Mouse (Mus musculus) liver, embryonic 11.5 days (tissue): Measurements from ENCODE around the gene Mfge8. TPM values are rescaled to one million over a fixed set of nuclear protein-coding genes. Genes with fewer than 3 reads are reported as not detected.

ENCODE experiments used
- ATAC-seq: fragments of 200-750 bp; cut with Nextera tagmentation; replicated peaks from 2 replicates; pipeline ENCODE4 v1.8.0; 2017; ENCODE audit warnings: moderate number of reproducible peaks, mild to moderate bottlenecking, moderate TSS enrichment, moderate library complexity; ENCODE audit not compliant: low FRiP score
- DNase-seq: peaks from one replicate; pipeline ENCODE4 v3.0.0-alpha.2; 2017; ENCODE audit warnings: low spot score
- H3K27ac ChIP-seq: fragments of 300-500 bp; sonication (generic); 2 replicates; pipeline ENCODE4 v1.5.1; 2014; ENCODE audit warnings: mild to moderate bottlenecking, low read depth, low read length, control low read depth
- H3K27me3 ChIP-seq: fragments of 300-500 bp; sonication (generic); replicated peaks from 2 replicates; pipeline ENCODE4 v1.6.1; 2014; ENCODE audit warnings: low read length, mixed read lengths; ENCODE audit not compliant: control insufficient read depth, insufficient read depth
- H3K36me3 ChIP-seq: fragments of 300-500 bp; sonication (generic); 2 replicates; pipeline ENCODE4 v1.6.1; 2014; ENCODE audit warnings: mild to moderate bottlenecking, low read length, moderate library complexity, mixed read lengths; ENCODE audit not compliant: control insufficient read depth, insufficient read depth
- H3K4me1 ChIP-seq: fragments of 300-500 bp; sonication (generic); replicated peaks from 2 replicates; pipeline ENCODE4 v1.6.1; 2014; ENCODE audit warnings: low read length, mixed read lengths; ENCODE audit not compliant: control insufficient read depth, insufficient read depth
- H3K4me2 ChIP-seq: fragments of 300-500 bp; sonication (generic); 2 replicates; pipeline ENCODE4 v1.6.1; 2014; ENCODE audit warnings: mild to moderate bottlenecking, control low read depth, moderate library complexity
- H3K4me3 ChIP-seq: fragments of 300-500 bp; sonication (generic); 2 replicates; pipeline ENCODE4 v1.5.1; 2014; ENCODE audit warnings: low read depth, low read length, control low read depth
- H3K9ac ChIP-seq: fragments of 300-500 bp; sonication (generic); 2 replicates; pipeline ENCODE4 v1.6.1; 2014; ENCODE audit warnings: low read depth, low read length, control low read depth
- H3K9me3 ChIP-seq: fragments of 300-500 bp; sonication (generic); 2 replicates; pipeline ENCODE4 v1.6.1; 2016; ENCODE audit warnings: low read length, inconsistent platforms, mixed read lengths; ENCODE audit not compliant: control insufficient read depth
- WGBS: fragments of 180-500 bp; shearing (Covaris S2); extraction: QIAGEN DNeasy Blood & Tissue Kit; methylation state at CpG from one replicate; pipeline ENCODE4 v1.1.7; 2014; 5-methylcytosine and 5-hydroxymethylcytosine counted together
- polyA plus RNA-seq: library from polyadenylated mRNA; unstranded; fragments of >200 nt; fragmentation: Nextera tagmentation; extraction: Ambion mirVana; gene quantifications from 2 replicates; pipeline ENCODE4 v1.2.1, GENCODE M21; 2014

Gene Mfge8
- polyA plus RNA-seq, 1 experiment from 2014 or later, result 84.9 TPM

GRCm38 (mm10) chr7:79173800-79174199, 24.9 kb upstream of the Mfge8 start:
- H3K9me3 ChIP-seq, result no peaks in the 10 kb centered on the region
- no peak overlapping the region for H3K27ac ChIP-seq
- no peak overlapping the region for H3K4me3 ChIP-seq
- 0 out of 2 replicates have a peak, but pooled peaks cover 3% of the 10 kb centered on the region for H3K4me1 ChIP-seq
- no peaks in the 10 kb centered on the region; the same call in 1 of the 2 replicates for H3K27me3 ChIP-seq
- 62% methylated on average over 3 of the region's 3 CpGs for WGBS
- no peak for DNase-seq
- H3K9ac ChIP-seq, result no peak overlapping the region
- no peak for ATAC-seq
- H3K4me2 ChIP-seq, result no peak overlapping the region
- no peaks in the 10 kb centered on the region for H3K36me3 ChIP-seq

- Histone ChIP-seq H3K9me3 (no peaks in the 10 kb centered on the region), H3K9ac (no peak overlapping the region), H3K36me3 (no peaks in the 10 kb centered on the region), H3K4me3 (no peak overlapping the region), H3K27ac (no peak overlapping the region), H3K27me3 (no peaks in the 10 kb centered on the region; the same call in 1 of the 2 replicates), H3K4me1 (0 out of 2 replicates have a peak, but pooled peaks cover 3% of the 10 kb centered on the region), H3K4me2 (no peak overlapping the region)
- ATAC-seq (no peak), DNase-seq (no peak)
- 78% methylated on average over 1 of the region's 1 CpGs for WGBS
Observed at GRCm38 (mm10) chr7:79171782-79172181, 22.9 kb upstream of the Mfge8 start.

- 71% methylated on average over 14 of the region's 14 CpGs for WGBS
- Histone ChIP-seq H3K4me1 (no peaks in the 10 kb centered on the region), H3K27ac (no peak overlapping the region), H3K9me3 (no peaks in the 10 kb centered on the region), H3K27me3 (no peaks in the 10 kb centered on the region; the same call in 1 of the 2 replicates), H3K36me3 (no peaks in the 10 kb centered on the region), H3K9ac (no peak overlapping the region), H3K4me2 (no peak overlapping the region), H3K4me3 (no peak overlapping the region)
- DNase-seq, result no peak
- ATAC-seq, result no peak
Observed at GRCm38 (mm10) chr7:79167006-79167562, 18.2 kb upstream of the Mfge8 start.

DNA sequence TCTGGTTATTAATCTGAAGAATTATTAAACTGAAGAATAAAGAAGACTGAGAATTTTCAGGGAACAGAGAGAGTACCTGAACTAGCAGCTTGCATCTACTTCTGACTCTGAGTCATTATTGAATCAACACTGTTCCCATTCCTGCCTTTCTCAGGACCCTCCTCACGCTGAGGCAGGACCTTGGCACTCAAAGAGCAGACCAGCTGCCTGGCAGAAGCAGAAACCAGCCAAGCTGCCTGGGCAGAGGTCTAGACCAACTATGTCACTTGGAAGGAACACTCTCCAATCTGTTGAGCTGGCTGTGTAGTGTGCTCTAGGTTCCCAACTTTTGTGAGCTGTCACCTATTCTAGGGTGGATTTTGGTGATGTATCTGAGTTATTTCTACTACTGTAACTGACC, 10.5 kb upstream of the Mfge8 start:
- no peak for ATAC-seq
- no peak for DNase-seq
- Histone ChIP-seq H3K4me3 (no peak overlapping the region), H3K36me3 (no peaks in the 10 kb centered on the region), H3K9me3 (no peaks in the 10 kb centered on the region), H3K9ac (no peak overlapping the region), H3K27me3 (no peaks in the 10 kb centered on the region), H3K4me2 (no peak overlapping the region), H3K4me1 (no peaks in the 10 kb centered on the region), H3K27ac (no peak overlapping the region)
- WGBS, result 70% methylated on average over 1 of the region's 1 CpGs

GRCm38 (mm10) chr7:79149522-79149921, 662 bp upstream of the Mfge8 start:
- 39% methylated on average over 6 of the region's 6 CpGs for WGBS
- H3K27ac ChIP-seq, result no peak overlapping the region
- H3K9ac ChIP-seq, result no peak overlapping the region

GRCm38 (mm10) chr7:79147931-79148653, 768 bp downstream of the Mfge8 start:
- ATAC-seq, result no peak
- peak overlapping the region; percentile 64 for H3K9ac ChIP-seq
- no peaks in the 10 kb centered on the region for H3K9me3 ChIP-seq
- H3K4me1 ChIP-seq, result peaks cover 20% of the 10 kb centered on the region
- H3K27ac ChIP-seq, result peak overlapping the region; percentile 55; the same call in 1 of the 2 replicates
- DNase-seq, result peak; percentile 45
- H3K36me3 ChIP-seq, result no peaks in the 10 kb centered on the region; the same call in 1 of the 2 replicates
- no peaks in the 10 kb centered on the region for H3K27me3 ChIP-seq
- peak overlapping the region; percentile 94 for H3K4me2 ChIP-seq
- H3K4me3 ChIP-seq, result peak overlapping the region; percentile 71
- WGBS, result 2% methylated on average over 20 of the region's 20 CpGs

More at GRCm38 (mm10) chr7:79149522-79149921, 662 bp upstream of the Mfge8 start:
- ATAC-seq (no peak), DNase-seq (no peak)
- Histone ChIP-seq H3K4me2 (peak overlapping the region; percentile 94), H3K27me3 (no peaks in the 10 kb centered on the region), H3K9me3 (no peaks in the 10 kb centered on the region), H3K4me3 (no peak overlapping the region; the same call in 1 of the 2 replicates), H3K36me3 (no peaks in the 10 kb centered on the region; the same call in 1 of the 2 replicates), H3K4me1 (peaks cover 20% of the 10 kb centered on the region)

DNA sequence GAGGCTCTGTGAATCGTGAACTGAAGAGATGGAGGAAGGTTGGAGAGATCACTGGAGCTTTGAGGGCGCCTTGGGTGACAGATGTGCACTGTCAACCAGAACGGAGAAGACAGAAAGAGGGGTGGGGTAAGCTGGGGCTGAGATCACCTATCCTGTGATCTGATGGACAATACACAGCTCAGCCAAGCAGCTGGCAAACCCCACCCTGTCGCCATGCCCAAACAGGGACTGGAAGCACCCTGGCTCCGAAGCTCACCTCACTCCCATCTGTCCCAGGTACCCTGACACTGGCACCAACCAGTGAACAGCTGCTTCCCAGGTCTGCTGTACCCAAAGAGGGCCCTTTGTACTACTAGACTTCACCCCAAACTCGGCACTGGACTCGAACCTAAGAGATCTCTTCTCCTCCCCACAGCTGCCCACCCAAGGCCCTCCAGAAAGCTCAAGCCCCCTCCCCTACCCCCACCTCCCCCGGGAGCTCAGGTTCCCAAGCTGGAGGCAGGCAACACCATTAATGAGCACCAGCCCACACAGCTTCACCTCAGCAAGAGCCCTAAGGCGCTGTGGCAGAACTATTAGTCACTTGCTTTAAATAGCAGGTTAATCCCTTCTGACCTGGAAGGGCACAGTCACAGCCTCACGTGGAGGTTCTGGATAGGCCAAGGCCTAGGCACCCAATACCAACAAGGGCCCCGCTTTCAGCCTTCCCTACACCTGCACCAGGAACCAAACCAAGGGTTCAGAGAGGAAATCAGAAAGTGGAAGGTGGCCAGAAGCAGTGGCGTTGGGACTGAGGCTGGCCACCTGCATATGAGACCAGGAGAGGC, 1.6 kb downstream of the Mfge8 start:
- no peaks in the 10 kb centered on the region for H3K9me3 ChIP-seq
- H3K4me2 ChIP-seq, result peak overlapping the region; percentile 94
- no peak for DNase-seq
- H3K27me3 ChIP-seq, result no peaks in the 10 kb centered on the region
- no peak overlapping the region for H3K27ac ChIP-seq
- H3K9ac ChIP-seq, result no peak overlapping the region
- peaks cover 20% of the 10 kb centered on the region for H3K4me1 ChIP-seq
- ATAC-seq, result no peak
- H3K4me3 ChIP-seq, result peak overlapping the region; percentile 71
- H3K36me3 ChIP-seq, result peaks cover 2% of the 10 kb centered on the region; the same call in 1 of the 2 replicates
- WGBS, result 64% methylated on average over 12 of the region's 12 CpGs

- H3K4me3 ChIP-seq, result no peak overlapping the region
- no peaks in the 10 kb centered on the region for H3K27me3 ChIP-seq
- DNase-seq (peak; percentile 83), ATAC-seq (no peak)
- H3K4me2 ChIP-seq, result no peak overlapping the region
- H3K36me3 ChIP-seq, result peaks cover 9% of the 10 kb centered on the region; the same call in 1 of the 2 replicates
- no peaks in the 10 kb centered on the region for H3K4me1 ChIP-seq
- 39% methylated on average over 8 of the region's 8 CpGs for WGBS
- no peaks in the 10 kb centered on the region for H3K9me3 ChIP-seq
- H3K9ac ChIP-seq, result no peak overlapping the region
- H3K27ac ChIP-seq, result no peak overlapping the region
Observed at GRCm38 (mm10) chr7:79140897-79141296, 8.0 kb downstream of the Mfge8 start.
